Mouse (Mus musculus) embryonic facial prominence, embryonic 13.5 days (tissue): ENCODE measurements at regions not wholly inside any gene's neighbourhood (a gene's known extent, or its start where the extent isn't known, plus 50 kb on each side); places are given as distances from the start of the nearest gene placed in this dataset.
A peak's percentile ranks its signal among the peaks of the same experiment; 100 is the strongest.

ENCODE experiments used
- ATAC-seq: fragments of 200-750 bp; cut with Nextera tagmentation; 2 replicates; pipeline ENCODE4 v1.8.0; 2017; ENCODE audit warnings: low read depth; ENCODE audit not compliant: insufficient number of reproducible peaks, insufficient read depth, low FRiP score, low TSS enrichment
- H3K27ac ChIP-seq: fragments of 300-500 bp; sonication (generic); 2 replicates; pipeline ENCODE4 v1.5.1; 2015; ENCODE audit warnings: moderate library complexity, mild to moderate bottlenecking, inconsistent platforms
- H3K27me3 ChIP-seq: fragments of 300-500 bp; sonication (generic); 2 replicates; pipeline ENCODE4 v1.6.1; 2015; ENCODE audit warnings: mild to moderate bottlenecking, inconsistent platforms
- H3K36me3 ChIP-seq: fragments of 300-500 bp; sonication (generic); 2 replicates; pipeline ENCODE4 v1.6.1; 2015; ENCODE audit warnings: mild to moderate bottlenecking, inconsistent platforms
- H3K4me1 ChIP-seq: fragments of 300-500 bp; sonication (generic); 2 replicates; pipeline ENCODE4 v1.6.1; 2015; ENCODE audit warnings: inconsistent platforms
- H3K4me2 ChIP-seq: fragments of 300-500 bp; sonication (generic); 2 replicates; pipeline ENCODE4 v1.6.1; 2015; ENCODE audit warnings: moderate library complexity, mild to moderate bottlenecking, inconsistent platforms
- H3K4me3 ChIP-seq: fragments of 300-500 bp; sonication (generic); 2 replicates; pipeline ENCODE4 v1.5.1; 2015; ENCODE audit warnings: mild to moderate bottlenecking, inconsistent platforms
- H3K9ac ChIP-seq: fragments of 300-500 bp; sonication (generic); 2 replicates; pipeline ENCODE4 v1.6.1; 2015; ENCODE audit warnings: mild to moderate bottlenecking, inconsistent platforms
- H3K9me3 ChIP-seq: fragments of 300-500 bp; sonication (generic); 2 replicates; pipeline ENCODE4 v1.6.1; 2016; ENCODE audit warnings: inconsistent platforms
- WGBS: fragments of 180-500 bp; shearing (Covaris S2); methylation state at CpG from one replicate; pipeline ENCODE4 v1.1.7; 2015; ENCODE audit warnings: mixed read lengths; 5-methylcytosine and 5-hydroxymethylcytosine counted together

GRCm38 (mm10) chr9:102449366-102449765 is 56.2 kb upstream of the Ky start:
- Histone ChIP-seq H3K27me3 (no peaks in the 10 kb centered on the region), H3K36me3 (no peaks in the 10 kb centered on the region), H3K27ac (no peak overlapping the region), H3K4me3 (no peak overlapping the region), H3K9ac (no peak overlapping the region), H3K4me2 (no peak overlapping the region), H3K4me1 (no peaks in the 10 kb centered on the region), H3K9me3 (peaks cover 3% of the 10 kb centered on the region; the same call in 1 of the 2 replicates)
- 81% methylated on average over 4 of the region's 4 CpGs for WGBS
- ATAC-seq, result no peak

- no peak overlapping the region for H3K9ac ChIP-seq
- no peak overlapping the region for H3K4me2 ChIP-seq
- no peaks in the 10 kb centered on the region for H3K36me3 ChIP-seq
- H3K4me1 ChIP-seq, result no peaks in the 10 kb centered on the region
- no peak overlapping the region for H3K27ac ChIP-seq
- ATAC-seq, result no peak
- H3K27me3 ChIP-seq, result no peaks in the 10 kb centered on the region
- peaks cover 3% of the 10 kb centered on the region; the same call in 1 of the 2 replicates for H3K9me3 ChIP-seq
- 54% methylated on average over 2 of the region's 2 CpGs for WGBS
- H3K4me3 ChIP-seq, result no peak overlapping the region
These were observed 59.5 kb upstream of the Ky start for GRCm38 (mm10) chr9:102446066-102446465.

DNA sequence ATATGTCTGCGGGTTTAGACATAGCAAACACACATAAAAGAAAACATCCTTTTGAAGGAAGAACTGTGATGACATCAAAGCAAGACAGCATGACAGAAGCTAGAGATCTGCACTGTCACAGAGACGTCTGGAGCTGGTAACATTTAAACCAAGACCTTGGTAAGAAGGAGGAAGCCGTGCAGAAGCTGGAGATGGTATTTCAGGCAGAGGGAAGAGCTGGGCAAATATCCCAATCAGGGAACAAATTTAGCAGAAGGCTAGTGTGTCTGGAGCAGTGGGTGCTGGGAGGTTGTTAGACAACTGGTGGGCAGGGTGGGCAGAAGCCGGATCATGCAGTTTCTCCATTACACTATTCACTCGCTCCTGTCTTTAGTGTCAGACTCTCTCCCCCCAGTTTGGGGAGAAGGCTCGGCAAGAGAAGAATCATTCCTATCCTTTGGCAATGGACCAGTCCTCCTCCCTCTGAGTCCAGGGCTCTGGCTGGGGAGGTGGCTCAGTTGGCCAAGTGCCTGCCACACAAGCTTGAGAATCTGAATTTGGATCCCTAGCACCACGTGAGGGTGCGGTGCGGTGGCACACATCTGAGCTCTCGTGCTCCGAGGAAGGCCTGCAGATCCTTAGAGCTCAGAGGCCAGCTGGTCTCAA is 63.2 kb upstream of the Ky start:
- ATAC-seq, result no peak
- H3K27me3 ChIP-seq, result no peaks in the 10 kb centered on the region
- no peak overlapping the region for H3K9ac ChIP-seq
- H3K36me3 ChIP-seq, result no peaks in the 10 kb centered on the region
- no peak overlapping the region for H3K4me2 ChIP-seq
- no peak overlapping the region for H3K27ac ChIP-seq
- 78% methylated on average over 11 of the region's 11 CpGs for WGBS
- peaks cover 3% of the 10 kb centered on the region; the same call in 1 of the 2 replicates for H3K9me3 ChIP-seq
- H3K4me1 ChIP-seq, result no peaks in the 10 kb centered on the region
- H3K4me3 ChIP-seq, result no peak overlapping the region

- no peak overlapping the region for H3K27ac ChIP-seq
- no peaks in the 10 kb centered on the region for H3K27me3 ChIP-seq
- H3K4me1 ChIP-seq, result 0 out of 2 replicates have a peak, but pooled peaks cover 3% of the 10 kb centered on the region
- H3K9me3 ChIP-seq, result no peaks in the 10 kb centered on the region
- ATAC-seq, result no peak
- H3K4me3 ChIP-seq, result no peak overlapping the region
- H3K36me3 ChIP-seq, result no peaks in the 10 kb centered on the region
- WGBS, result 69% methylated on average over 3 of the region's 3 CpGs
- H3K9ac ChIP-seq, result no peak overlapping the region
- H3K4me2 ChIP-seq, result no peak overlapping the region
These were observed 67.9 kb upstream of the Ky start for GRCm38 (mm10) chr9:102437641-102438040.

- 0 out of 2 replicates have a peak, but pooled peaks cover 3% of the 10 kb centered on the region for H3K4me1 ChIP-seq
- no peaks in the 10 kb centered on the region for H3K9me3 ChIP-seq
- no peak for ATAC-seq
- H3K27ac ChIP-seq, result no peak overlapping the region
- no peak overlapping the region for H3K9ac ChIP-seq
- 86% methylated on average over 5 of the region's 5 CpGs for WGBS
- H3K4me2 ChIP-seq, result no peak overlapping the region
- no peaks in the 10 kb centered on the region for H3K36me3 ChIP-seq
- no peak overlapping the region for H3K4me3 ChIP-seq
- H3K27me3 ChIP-seq, result no peaks in the 10 kb centered on the region
These were observed 69.2 kb upstream of the Ky start for GRCm38 (mm10) chr9:102436378-102436777.

- Histone ChIP-seq H3K27me3 (peaks cover 7% of the 10 kb centered on the region), H3K9ac (no peak overlapping the region), H3K4me1 (peaks cover 22% of the 10 kb centered on the region), H3K36me3 (no peaks in the 10 kb centered on the region), H3K9me3 (no peaks in the 10 kb centered on the region), H3K4me3 (no peak overlapping the region), H3K4me2 (no peak overlapping the region), H3K27ac (no peak overlapping the region)
- ATAC-seq, result no peak
- WGBS, result 84% methylated on average over 5 of the region's 5 CpGs
These were observed 73.5 kb upstream of the Ephb1 start for GRCm38 (mm10) chr9:102428031-102428430.

DNA sequence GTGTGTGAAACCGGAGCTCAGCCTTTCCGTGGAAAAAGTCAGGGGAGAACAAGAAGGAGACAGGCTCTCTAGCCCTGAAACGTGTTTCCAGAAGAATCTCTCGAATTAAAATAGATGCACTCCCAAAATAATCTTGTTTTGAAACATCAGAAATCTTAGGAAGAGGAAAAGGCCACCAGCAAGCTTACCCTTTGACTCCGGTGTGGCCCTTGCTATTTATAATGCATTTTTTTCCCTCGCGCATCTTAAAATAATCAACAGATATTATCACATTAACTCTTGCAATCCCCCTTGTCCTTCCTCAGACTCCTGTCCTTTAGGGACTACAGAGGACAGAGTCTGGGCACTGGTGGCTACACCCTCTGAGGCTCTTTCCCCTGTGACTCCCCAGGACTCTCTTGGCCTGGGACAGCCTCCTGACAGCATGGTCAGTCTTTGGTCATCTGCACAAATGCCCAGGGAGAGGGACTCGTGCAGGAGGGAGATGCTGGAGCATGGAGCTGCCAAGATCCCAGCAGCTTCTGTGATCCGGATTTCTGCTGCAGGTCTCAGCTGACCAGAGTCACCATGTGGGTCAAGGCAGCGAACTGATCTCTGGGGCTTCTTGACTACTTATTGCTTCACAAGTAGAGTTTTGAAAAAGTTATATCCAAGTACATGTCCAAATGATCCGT is 70.3 kb upstream of the Ephb1 start:
- Histone ChIP-seq H3K27ac (peak overlapping the region; percentile 33; the same call in 1 of the 2 replicates), H3K36me3 (no peaks in the 10 kb centered on the region), H3K9ac (no peak overlapping the region), H3K4me2 (peak overlapping the region; percentile 52), H3K4me1 (peaks cover 26% of the 10 kb centered on the region), H3K9me3 (no peaks in the 10 kb centered on the region), H3K4me3 (peak overlapping the region; percentile 22; the same call in 1 of the 2 replicates), H3K27me3 (peaks cover 7% of the 10 kb centered on the region)
- ATAC-seq, result no peak
- 31% methylated on average over 11 of the region's 11 CpGs for WGBS

- 3% methylated on average over 20 of the region's 20 CpGs for WGBS
- H3K27ac ChIP-seq, result peak overlapping the region; percentile 86
- H3K9me3 ChIP-seq, result no peaks in the 10 kb centered on the region
- peak overlapping the region; percentile 52 for H3K4me2 ChIP-seq
- ATAC-seq, result peak; percentile 77
- peak overlapping the region; percentile 22 for H3K4me3 ChIP-seq
- peaks cover 26% of the 10 kb centered on the region for H3K4me1 ChIP-seq
- peaks cover 3% of the 10 kb centered on the region; the same call in 1 of the 2 replicates for H3K27me3 ChIP-seq
- H3K9ac ChIP-seq, result peak overlapping the region; percentile 59
- no peaks in the 10 kb centered on the region for H3K36me3 ChIP-seq
These were observed 69.6 kb upstream of the Ephb1 start for GRCm38 (mm10) chr9:102423919-102424671.

- peak overlapping the region; percentile 22; the same call in 1 of the 2 replicates for H3K4me3 ChIP-seq
- H3K9me3 ChIP-seq, result no peaks in the 10 kb centered on the region
- 16% methylated on average over 9 of the region's 9 CpGs for WGBS
- peak overlapping the region; percentile 52 for H3K4me2 ChIP-seq
- peak overlapping the region; percentile 59 for H3K9ac ChIP-seq
- H3K27me3 ChIP-seq, result peaks cover 3% of the 10 kb centered on the region; the same call in 1 of the 2 replicates
- H3K27ac ChIP-seq, result peak overlapping the region; percentile 86
- ATAC-seq, result no peak
- H3K36me3 ChIP-seq, result no peaks in the 10 kb centered on the region
- peaks cover 26% of the 10 kb centered on the region for H3K4me1 ChIP-seq
These were observed 69.0 kb upstream of the Ephb1 start for GRCm38 (mm10) chr9:102423465-102423918.

DNA sequence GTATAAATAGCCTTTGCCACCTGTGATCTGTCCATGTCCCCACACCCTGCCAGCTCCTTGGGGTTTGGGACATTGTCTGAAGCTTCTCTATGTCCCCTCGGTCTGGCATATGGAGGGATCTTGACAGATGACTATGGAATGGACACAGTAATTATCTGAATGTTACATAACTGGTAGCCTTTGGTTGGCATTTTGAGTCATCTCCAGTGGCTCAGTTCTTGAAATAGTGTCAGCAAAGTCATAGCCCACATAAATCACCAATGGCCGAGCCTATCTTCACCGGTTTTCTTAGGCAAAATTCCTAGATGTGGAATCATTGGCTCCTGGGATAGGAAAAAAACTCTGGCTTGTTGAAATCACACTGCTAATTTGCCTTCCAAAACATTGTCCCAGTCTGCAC is 67.3 kb upstream of the Ephb1 start:
- no peak overlapping the region for H3K4me3 ChIP-seq
- no peak overlapping the region for H3K4me2 ChIP-seq
- 92% methylated on average over 3 of the region's 3 CpGs for WGBS

GRCm38 (mm10) chr9:102420196-102420595 is 65.7 kb upstream of the Ephb1 start:
- H3K4me3 ChIP-seq, result no peak overlapping the region
- ATAC-seq, result no peak
- H3K4me2 ChIP-seq, result no peak overlapping the region
- H3K9ac ChIP-seq, result no peak overlapping the region
- peaks cover 2% of the 10 kb centered on the region; the same call in 1 of the 2 replicates for H3K9me3 ChIP-seq
- peaks cover 3% of the 10 kb centered on the region; the same call in 1 of the 2 replicates for H3K27me3 ChIP-seq
- H3K4me1 ChIP-seq, result peaks cover 26% of the 10 kb centered on the region
- H3K36me3 ChIP-seq, result no peaks in the 10 kb centered on the region
- H3K27ac ChIP-seq, result no peak overlapping the region
- WGBS, result 10% methylated on average over 12 of the region's 12 CpGs

More for the DNA sequence above, 67.3 kb upstream of the Ephb1 start:
- H3K27ac ChIP-seq, result no peak overlapping the region
- no peaks in the 10 kb centered on the region for H3K36me3 ChIP-seq
- ATAC-seq, result no peak
- H3K27me3 ChIP-seq, result peaks cover 3% of the 10 kb centered on the region; the same call in 1 of the 2 replicates
- no peak overlapping the region for H3K9ac ChIP-seq
- H3K9me3 ChIP-seq, result peaks cover 1% of the 10 kb centered on the region; the same call in 1 of the 2 replicates
- H3K4me1 ChIP-seq, result peaks cover 26% of the 10 kb centered on the region
